Mouse (Mus musculus) left cerebral cortex, adult 9 months (tissue): ENCODE measurements around the gene Ptprn2.
A peak's percentile ranks its signal among the peaks of the same experiment; 100 is the strongest.

Source experiments
- DNase-seq, 2 experiments: peaks; one replicate each; pipeline ENCODE4 v3.0.0; 2022; ENCODE audit warnings: low spot score in 2 of 2

Ptprn2 gene

DNA sequence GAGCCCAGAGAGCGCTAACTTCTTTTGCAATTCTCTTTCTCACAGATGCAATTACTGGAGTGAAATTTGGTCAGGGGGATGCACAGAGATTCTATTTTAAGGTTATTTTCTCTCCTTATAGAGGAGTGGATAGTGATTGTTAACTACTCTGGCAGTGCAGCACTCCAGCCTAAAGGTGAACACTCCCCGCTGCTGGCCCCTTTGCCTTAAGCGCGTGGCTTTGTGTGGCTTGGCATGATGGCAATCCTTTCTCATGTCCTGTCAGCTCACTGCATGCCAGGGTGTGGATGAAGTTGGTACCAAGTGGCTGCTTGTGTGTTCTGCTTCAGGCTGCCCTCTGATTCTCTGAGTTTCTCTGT, 156.7 kb downstream of the Ptprn2 start:
- DNase-seq: no peak

DNA sequence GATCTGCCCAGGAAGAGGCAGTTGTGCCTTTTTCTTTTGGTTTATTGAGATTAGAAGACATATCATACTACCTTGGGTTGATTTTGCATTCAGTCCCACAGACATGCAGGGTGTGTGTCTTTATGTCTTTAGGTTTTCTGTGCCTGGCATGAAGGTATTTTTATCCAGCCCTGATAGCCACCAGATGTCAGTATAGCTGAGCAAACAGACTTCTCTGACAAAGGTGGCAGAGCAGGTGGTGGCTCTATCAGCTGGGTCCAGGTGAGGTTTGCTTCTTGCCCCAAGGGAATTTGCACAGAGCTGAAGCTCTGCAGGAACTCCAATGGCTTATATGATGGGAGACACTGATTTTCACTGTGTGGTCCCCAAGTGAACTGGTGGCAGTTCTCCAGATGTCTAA, 161.3 kb downstream of the Ptprn2 start:
- no peak for DNase-seq

- peak in 1 of 2 experiments; percentile 70 for DNase-seq
These were observed 163.2 kb downstream of the Ptprn2 start for GRCm38 (mm10) chr12:116648584-116649206.

- no peak for DNase-seq
These were observed 168.2 kb downstream of the Ptprn2 start for GRCm38 (mm10) chr12:116653684-116654083.

GRCm38 (mm10) chr12:116660076-116660475, 174.6 kb downstream of the Ptprn2 start:
- peak; percentile 27 to 47 for DNase-seq

DNA sequence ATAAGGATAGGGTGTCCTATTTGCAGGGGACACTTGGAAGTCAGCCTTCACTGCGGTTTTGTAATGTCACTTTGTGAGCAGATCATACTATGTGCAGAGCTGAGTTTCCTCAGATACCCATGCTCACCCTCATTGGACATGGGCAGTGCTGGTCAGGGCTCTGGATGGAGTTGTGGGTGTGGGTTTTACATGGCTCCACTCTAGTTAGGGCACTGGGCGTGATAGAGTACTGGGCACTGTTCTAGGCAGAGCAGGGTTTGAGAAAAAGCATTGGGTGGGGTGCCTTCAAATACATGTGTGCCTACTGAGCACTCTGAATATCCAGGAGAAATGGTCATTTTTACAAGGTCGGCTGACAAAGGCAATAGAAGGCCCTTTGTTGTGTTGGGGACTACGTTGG, 175.5 kb downstream of the Ptprn2 start:
- DNase-seq: no peak

GRCm38 (mm10) chr12:116677701-116678100, 192.2 kb downstream of the Ptprn2 start:
- DNase-seq: peak; percentile 50 to 59

DNA sequence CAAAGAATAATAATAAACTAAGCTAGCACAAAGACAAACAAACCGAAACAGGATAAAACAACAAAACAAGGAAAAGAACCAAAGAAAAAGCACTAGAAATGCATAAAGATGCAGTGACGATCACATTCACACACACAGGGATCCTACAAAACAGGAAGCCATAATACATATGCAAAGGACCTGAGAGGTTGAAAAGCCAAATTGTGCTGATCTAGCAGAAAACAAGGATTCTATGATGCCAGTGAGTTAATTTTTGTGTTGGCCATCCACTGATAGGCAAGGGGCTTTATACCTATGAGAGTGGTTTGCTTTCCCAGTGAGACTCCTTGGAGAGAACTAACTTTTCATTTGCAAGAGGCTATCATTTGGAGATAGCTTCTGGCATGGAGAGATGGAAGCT, 204.3 kb downstream of the Ptprn2 start:
- no peak for DNase-seq

GRCm38 (mm10) chr12:116709535-116709934, 224.0 kb downstream of the Ptprn2 start:
- no peak for DNase-seq

GRCm38 (mm10) chr12:116710716-116711115, 225.2 kb downstream of the Ptprn2 start:
- peak in 1 of 2 experiments; percentile 22 for DNase-seq

DNA sequence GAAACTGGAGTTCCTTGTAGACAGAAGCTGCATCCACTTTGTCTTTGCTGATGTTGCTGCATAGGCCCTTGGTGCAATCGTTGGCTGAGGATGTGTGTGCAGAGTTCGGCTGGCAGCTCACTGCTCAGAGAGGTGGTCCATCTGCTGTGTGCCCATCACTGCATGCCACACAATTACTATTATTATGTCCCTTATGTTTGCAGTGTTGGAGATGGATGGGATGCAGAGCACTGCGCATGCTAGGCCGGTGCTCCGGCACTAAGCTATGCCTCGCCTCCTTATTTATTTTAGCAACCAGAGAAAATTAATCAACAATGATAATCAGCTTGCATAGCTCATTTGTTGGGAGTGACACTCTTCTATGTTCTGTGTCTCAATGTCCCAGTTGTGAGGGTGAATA, 225.6 kb downstream of the Ptprn2 start:
- DNase-seq: no peak

DNA sequence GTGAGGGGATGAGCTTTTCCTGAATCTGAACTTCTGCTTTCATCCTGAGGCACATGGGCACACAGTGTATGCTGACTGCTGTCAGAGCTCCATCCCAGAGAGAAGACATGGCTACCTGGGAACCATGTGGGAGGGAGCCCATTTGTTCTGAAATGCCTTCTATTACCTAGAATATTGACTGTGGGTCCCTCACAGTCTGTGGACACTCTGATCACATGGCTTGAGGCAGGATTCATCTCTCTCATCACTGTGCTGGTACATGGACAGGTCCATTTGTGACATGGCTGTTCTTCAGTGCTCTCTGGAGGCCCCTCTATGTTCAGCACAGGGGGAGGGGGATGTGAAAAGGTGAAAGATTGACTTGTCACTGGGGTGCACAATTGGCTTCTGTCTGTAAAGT, 227.6 kb downstream of the Ptprn2 start:
- no peak for DNase-seq

DNA sequence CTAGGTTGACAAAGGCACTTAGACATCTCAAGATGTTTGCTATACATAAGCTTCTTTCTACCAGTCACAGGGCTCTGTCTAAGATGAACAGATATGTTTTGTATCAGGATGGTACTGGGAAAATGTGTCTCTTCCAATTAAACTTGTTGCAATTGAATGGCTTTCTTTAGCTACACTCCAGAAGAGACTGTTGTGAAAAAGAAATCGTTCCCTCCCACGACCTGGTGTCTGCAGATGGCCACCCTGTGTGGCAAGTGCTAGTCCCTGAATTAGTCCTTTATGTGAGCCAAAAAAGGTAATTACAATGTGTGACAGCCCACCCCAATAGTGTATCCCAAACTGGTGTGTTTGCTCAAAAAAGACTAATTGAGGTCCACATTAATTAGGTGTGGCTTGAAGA, 235.5 kb downstream of the Ptprn2 start:
- DNase-seq: peak; percentile 16 to 46

DNA sequence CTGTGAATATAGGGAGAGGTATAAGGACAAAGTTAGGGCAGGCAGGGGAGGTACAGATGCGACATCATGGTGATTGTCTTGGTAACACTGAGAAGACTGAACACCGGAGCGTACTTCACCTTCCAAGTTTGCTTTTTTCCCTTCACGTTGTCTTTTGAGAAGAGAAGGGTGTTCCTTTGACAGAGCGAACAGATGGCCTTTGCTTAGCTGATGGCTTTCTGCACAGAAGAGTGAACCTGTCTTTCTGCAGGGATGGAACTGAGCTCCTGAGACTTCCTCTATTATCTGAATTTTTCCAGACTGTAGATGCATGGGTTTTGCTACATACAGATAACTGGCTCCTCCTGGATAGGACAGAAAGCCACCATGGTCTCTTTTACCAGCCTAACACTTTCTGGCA, 254.6 kb downstream of the Ptprn2 start:
- DNase-seq: no peak

GRCm38 (mm10) chr12:116741300-116741699, 255.8 kb downstream of the Ptprn2 start:
- DNase-seq: no peak

DNA sequence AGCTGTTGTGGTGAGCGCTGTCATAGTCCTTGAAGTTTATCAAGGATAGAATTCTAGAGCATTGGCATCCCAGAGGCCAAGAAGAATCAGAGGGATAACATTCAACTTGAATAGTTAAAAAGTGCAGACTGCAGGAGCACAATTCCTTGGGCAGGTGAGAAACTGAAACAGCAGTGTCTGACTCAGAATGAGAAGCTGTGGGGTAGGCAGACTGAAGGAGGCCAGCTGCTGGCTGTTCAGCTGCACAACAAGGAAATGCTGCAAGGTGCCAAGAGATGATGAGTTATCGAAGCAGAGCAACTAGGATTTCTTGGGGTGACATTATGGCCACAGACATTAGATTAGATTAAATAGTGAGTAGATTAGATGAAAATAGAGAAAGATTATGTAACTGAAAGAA, 260.9 kb downstream of the Ptprn2 start:
- peak in 1 of 2 experiments; percentile 46 for DNase-seq

GRCm38 (mm10) chr12:116752784-116753183, 267.3 kb downstream of the Ptprn2 start:
- no peak for DNase-seq

GRCm38 (mm10) chr12:116763961-116764360, 278.4 kb downstream of the Ptprn2 start:
- DNase-seq: no peak

GRCm38 (mm10) chr12:116770911-116771310, 285.4 kb downstream of the Ptprn2 start:
- DNase-seq: no peak

- DNase-seq: no peak
These were observed 286.0 kb downstream of the Ptprn2 start for GRCm38 (mm10) chr12:116771493-116771892.

GRCm38 (mm10) chr12:116772081-116772566, 286.6 kb downstream of the Ptprn2 start:
- no peak for DNase-seq

DNA sequence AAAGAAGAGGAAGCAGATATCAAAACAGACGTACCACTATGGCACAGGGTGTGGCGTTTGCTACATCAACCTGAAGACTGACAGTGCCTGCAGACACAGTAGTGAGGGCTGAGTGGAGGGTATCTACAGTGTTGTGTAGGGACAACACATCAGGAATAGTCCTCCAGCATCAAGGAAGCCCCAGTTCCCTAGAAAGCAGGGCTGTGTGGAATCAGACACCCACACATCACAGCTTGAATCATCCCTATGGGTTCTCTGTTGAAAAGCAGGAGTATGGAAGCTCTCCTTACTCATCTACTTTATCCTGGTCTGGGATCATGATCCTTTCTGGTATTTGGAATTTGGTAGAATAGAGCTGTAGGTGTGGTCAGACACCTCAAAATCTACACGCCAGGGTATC, 287.8 kb downstream of the Ptprn2 start:
- peak in 1 of 2 experiments; percentile 34 for DNase-seq

GRCm38 (mm10) chr12:116776447-116776846, 290.9 kb downstream of the Ptprn2 start:
- no peak for DNase-seq
